24 mouse cellular contexts compared by ENCODE assay signal in genomic region chr17:73126903-73127302, GRCm38 (mm10). TPM values are rescaled to one million over a fixed set of nuclear protein-coding genes. Genes with fewer than 3 reads are reported as not detected.
DNase-seq lines count a peak whose midpoint lies in the region; ATAC-seq and TF ChIP-seq lines count a peak whose summit lies in the region.
"Had no signal": no experiment of that assay in that cellular context is flagged by ENCODE, and none has a peak within 500 bp of the region (broad histone marks: within the 10 kb centered on the region; RNA-seq: fewer than 3 reads in every experiment).

No protein-coding gene starts in this region.

- no peak for TF ChIP-seq POLR2A in heart, adult 2 months (IDR thresholded peaks at IDR 0.05; ENCODE audit: insufficient read depth, low read depth, low read length)

- H3K79me2 ChIP-seq in heart, adult 2 months (replicated peaks; ENCODE audit: control insufficient read depth, insufficient read depth, low read length) = peaks cover 8% of the 10 kb centered on the region

- intact Hi-C loops in heart, adult 2 months (cut with DNase I) = no loop called here

- no peaks in the 10 kb centered on the region for H3K9me3 ChIP-seq in heart, embryonic 14.5 days (ENCODE audit: control insufficient read depth, low read length)
- no peaks in the 10 kb centered on the region for H3K9me3 ChIP-seq in midbrain, embryonic 14.5 days (ENCODE audit: control insufficient read depth, low read length)
- H3K9me3 ChIP-seq: embryonic facial prominence, embryonic 13.5 days; forebrain, embryonic 12.5 days; hindbrain, embryonic 12.5 days; limb, embryonic 12.5 days; stomach, embryonic 15.5 days had no signal

- peak overlapping the region; percentile 6 for H3K9ac ChIP-seq in heart, embryonic 14.5 days (ENCODE audit: low read length)
- H3K9ac ChIP-seq in heart, adult 2 months (ENCODE audit: low read depth, low read length) = no peak overlapping the region
- H3K9ac ChIP-seq in midbrain, embryonic 14.5 days (replicated peaks; ENCODE audit: low read length) = no peak overlapping the region
- H3K9ac ChIP-seq: embryonic facial prominence, embryonic 13.5 days; forebrain, embryonic 12.5 days; hindbrain, embryonic 12.5 days; limb, embryonic 12.5 days; liver, postnatal 0 days; stomach, embryonic 15.5 days had no signal

- no peak for DNase-seq in heart, adult 2 months
- DNase-seq in lung, adult 18-20 months = peak; percentile 37 to 50
- no peak for DNase-seq in lung, postnatal 10 days
- DNase-seq in lung, postnatal 25 days (ENCODE audit: low spot score) = peak; percentile 21
- DNase-seq in midbrain, embryonic 14.5 days = no peak
- DNase-seq in layer of hippocampus, adult 18-20 months (ENCODE audit: low spot score in 2 of 2) = no peak
- DNase-seq: adrenal gland, postnatal 10 days; cerebellum, adult 18-20 months; cerebellum, postnatal 25 days; embryo, embryonic 11 days; gastrocnemius, adult 2 months; liver, postnatal 0 days; thymus, postnatal 25 days had no signal

- H3K4me2 ChIP-seq in heart, embryonic 14.5 days (ENCODE audit: low read length) = peak overlapping the region; percentile 36
- no peak overlapping the region for H3K4me2 ChIP-seq in midbrain, embryonic 14.5 days (ENCODE audit: low read length)
- H3K4me2 ChIP-seq: embryonic facial prominence, embryonic 13.5 days; forebrain, embryonic 12.5 days; hindbrain, embryonic 12.5 days; limb, embryonic 12.5 days; liver, embryonic 11.5 days; midbrain, embryonic 11.5 days; stomach, embryonic 15.5 days had no signal

- no peak for ATAC-seq in heart, embryonic 14.5 days (ENCODE audit: insufficient number of reproducible peaks, insufficient read depth, low FRiP score, low read depth)
- no peak for ATAC-seq in midbrain, embryonic 14.5 days (ENCODE audit: low FRiP score, low TSS enrichment)
- ATAC-seq: activated CD4-positive, CD25-positive, alpha-beta regulatory T cell, adult 4 months; intestine, postnatal 0 days; liver, postnatal 0 days had no signal

- H3K4me1 ChIP-seq in heart, embryonic 14.5 days (ENCODE audit: control insufficient read depth in 2 of 2, insufficient read depth in 2 of 2, low read length in 2 of 2) = peaks cover 13 to 22% of the 10 kb centered on the region in 2 experiments
- peaks cover 6% of the 10 kb centered on the region for H3K4me1 ChIP-seq in heart, adult 2 months (ENCODE audit: control insufficient read depth, insufficient read depth, low read length)
- no peaks in the 10 kb centered on the region for H3K4me1 ChIP-seq in midbrain, embryonic 14.5 days (ENCODE audit: control insufficient read depth, insufficient read depth, low read length)
- H3K4me1 ChIP-seq: forebrain, embryonic 12.5 days; hindbrain, embryonic 12.5 days; stomach, embryonic 15.5 days had no signal

- no peak for TF ChIP-seq EP300 in heart, adult 2 months (IDR thresholded peaks at IDR 0.05; ENCODE audit: insufficient read depth, low read depth, low read length)

- no peaks in the 10 kb centered on the region for H3K27me3 ChIP-seq in heart, embryonic 14.5 days (ENCODE audit: control insufficient read depth, insufficient read depth, low read length)
- H3K27me3 ChIP-seq in heart, adult 2 months (ENCODE audit: control insufficient read depth, insufficient read depth, low read length) = no peaks in the 10 kb centered on the region
- no peaks in the 10 kb centered on the region for H3K27me3 ChIP-seq in midbrain, embryonic 14.5 days (ENCODE audit: control insufficient read depth, insufficient read depth, low read length)
- H3K27me3 ChIP-seq: embryonic facial prominence, embryonic 13.5 days; forebrain, embryonic 12.5 days; hindbrain, embryonic 12.5 days; limb, embryonic 12.5 days; stomach, embryonic 15.5 days had no signal

- TF ChIP-seq CTCF in heart, adult 2 months (IDR thresholded peaks at IDR 0.05) = no peak

- no peak overlapping the region for H3K4me3 ChIP-seq in heart, embryonic 14.5 days (ENCODE audit: control insufficient read depth in 1 of 2, insufficient read depth in 1 of 2, low read depth in 1 of 2, low read length in 2 of 2)
- H3K4me3 ChIP-seq in heart, adult 2 months = no peak overlapping the region
- no peak overlapping the region for H3K4me3 ChIP-seq in midbrain, embryonic 14.5 days (replicated peaks; ENCODE audit: low read depth, low read length)
- H3K4me3 ChIP-seq: embryonic facial prominence, embryonic 13.5 days; erythroblast, embryonic 14.5 days; forebrain, embryonic 12.5 days; gastrocnemius, adult 2 months; hindbrain, embryonic 12.5 days; limb, embryonic 12.5 days; stomach, embryonic 15.5 days had no signal

- H3K36me3 ChIP-seq in heart, embryonic 14.5 days (ENCODE audit: control insufficient read depth, insufficient read depth, low read length) = no peaks in the 10 kb centered on the region
- peaks cover 5% of the 10 kb centered on the region for H3K36me3 ChIP-seq in heart, adult 2 months (ENCODE audit: control insufficient read depth, insufficient read depth, low read length)
- no peaks in the 10 kb centered on the region for H3K36me3 ChIP-seq in midbrain, embryonic 14.5 days (ENCODE audit: control insufficient read depth, insufficient read depth, low read length)
- H3K36me3 ChIP-seq: embryonic facial prominence, embryonic 13.5 days; forebrain, embryonic 12.5 days; hindbrain, embryonic 12.5 days; limb, embryonic 12.5 days; stomach, embryonic 15.5 days had no signal

- H3K27ac ChIP-seq in heart, embryonic 14.5 days (replicated peaks in 1 of 2; ENCODE audit: control insufficient read depth in 1 of 2, insufficient read depth in 1 of 2, low read depth in 2 of 2, low read length in 2 of 2) = peak overlapping the region; percentile 71 to 74; a peak in 3 of 4 replicates
- no peak overlapping the region for H3K27ac ChIP-seq in heart, adult 2 months
- no peak overlapping the region for H3K27ac ChIP-seq in midbrain, embryonic 14.5 days (replicated peaks; ENCODE audit: low read depth, low read length)
- H3K27ac ChIP-seq: embryonic facial prominence, embryonic 13.5 days; forebrain, embryonic 12.5 days; gastrocnemius, adult 2 months; hindbrain, embryonic 12.5 days; limb, embryonic 12.5 days; stomach, embryonic 15.5 days had no signal

RNA-seq across cellular contexts. Expression of gene Lclat1, which starts 19.1 kb away (rescaled TPM):
- 54.6 and 61.3 TPM in 2 replicates for polyA plus RNA-seq in heart, embryonic 14.5 days (2014; fragmentation: Nextera tagmentation; extraction: Ambion mirVana)
- total RNA-seq in heart, adult 2 months (2021) = 100 to 1,000 TPM; 100 to 104 TPM
- polyA plus RNA-seq in heart, adult 2 months (2012; rRNA removed) = 30.2 and 65.1 TPM in 2 replicates
- polyA plus RNA-seq in midbrain, embryonic 14.5 days (2014; fragmentation: Nextera tagmentation; extraction: Ambion mirVana) = 9.0 and 16.9 TPM in 2 replicates
- total RNA-seq in layer of hippocampus, adult 18-20 months (2021) = 10 to 100 TPM; 34.5 to 35.1 TPM
- polyA plus RNA-seq: erythroblast, embryonic 14.5 days had no signal

Comparison
In these comparisons a context has a peak if more than half of its experiments do, and no peak if none do; other contexts are left out.
1. H3K27ac ChIP-seq: peak in heart, embryonic 14.5 days (2 of 2); none in heart, adult 2 months (single experiment) and midbrain, embryonic 14.5 days (single experiment).
2. DNase-seq: peak in lung, adult 18-20 months (2 of 2) and lung, postnatal 25 days (single experiment); none in heart, adult 2 months (0 of 2), lung, postnatal 10 days (single experiment), midbrain, embryonic 14.5 days (single experiment) and layer of hippocampus, adult 18-20 months (0 of 2).